Mouse (Mus musculus): ENCODE measurements around the gene Slc27a2. TPM values are rescaled to one million over a fixed set of nuclear protein-coding genes. Genes with fewer than 3 reads are reported as not detected.
"Not testable (repeated sequence)": the region's sequence is repeated elsewhere in the genome, so short reads cannot be mapped to it uniquely, and the experiment has no call there.

The Slc27a2 gene
- total RNA-seq, 2 experiments from 2014 or later = 0.10 to 3.5 TPM

- DNase-seq = peak in 1 of 2 experiments; percentile 39
Measured at GRCm38 (mm10) chr2:126606061-126606687, 54.0 kb downstream of the Slc27a2 start.

- no peak for DNase-seq
Measured at GRCm38 (mm10) chr2:126606688-126607062, 54.5 kb downstream of the Slc27a2 start.

GRCm38 (mm10) chr2:126607553-126608203 is 55.5 kb downstream of the Slc27a2 start:
- DNase-seq = peak; percentile 50 to 69

GRCm38 (mm10) chr2:126609600-126609999 is 57.4 kb downstream of the Slc27a2 start:
- DNase-seq = not testable (repeated sequence)

- DNase-seq = no peak
Measured at GRCm38 (mm10) chr2:126615355-126615754, 63.1 kb downstream of the Slc27a2 start.

- peak; percentile 29 for DNase-seq
Measured at GRCm38 (mm10) chr2:126618470-126619179, 66.4 kb downstream of the Slc27a2 start.

- peak in 1 of 2 experiments; percentile 20 for DNase-seq
Measured at GRCm38 (mm10) chr2:126619249-126619704, 67.1 kb downstream of the Slc27a2 start, which contains the start of gene Hdc. Gene Hdc, minus strand, starts transcription at chr2:126619299.

- no peak for DNase-seq
Measured at GRCm38 (mm10) chr2:126622455-126622854, 70.2 kb downstream of the Slc27a2 start.

- no peak for DNase-seq
Measured at GRCm38 (mm10) chr2:126623138-126623537, 70.9 kb downstream of the Slc27a2 start.

- no peak for DNase-seq
Measured at GRCm38 (mm10) chr2:126628455-126628995, 76.3 kb downstream of the Slc27a2 start.

GRCm38 (mm10) chr2:126633165-126633564 is 81.0 kb downstream of the Slc27a2 start:
- no peak for DNase-seq

GRCm38 (mm10) chr2:126635939-126636823 is 84.0 kb downstream of the Slc27a2 start:
- peak; percentile 25 to 59 for DNase-seq

Other genes starting within 250 kb of the Slc27a2 start
- gene Atp8b4, start 51.7 kb upstream of the Slc27a2 start, total RNA-seq (2021) = under 1 TPM; 0.32 to 0.82 TPM
- 1 to 10 TPM; 1.5 to 2.2 TPM for gene Hdc, start 66.9 kb downstream of the Slc27a2 start, total RNA-seq (2021)
- 10 to 100 TPM in 1 of 2 experiments, 1 to 10 TPM in 1; 8.8 to 10.0 TPM for gene Gabpb1, start 123.9 kb downstream of the Slc27a2 start, total RNA-seq (2021)
- 10 to 100 TPM; 27.3 to 29.9 TPM for gene Usp8, start 154.9 kb downstream of the Slc27a2 start, total RNA-seq (2021)
- gene Usp50, start 231.1 kb downstream of the Slc27a2 start, total RNA-seq (2021) = not detected

All from heart, adult 18-20 months (tissue).